Mouse (Mus musculus): ENCODE data around the gene Actr5. TPM values are rescaled to one million over a fixed set of nuclear protein-coding genes. Genes with fewer than 3 reads are reported as not detected.
A peak's percentile ranks its signal among the peaks of the same experiment; 100 is the strongest.

The Actr5 gene
- polyA plus RNA-seq, 2 experiments, result 3.6 to 4.9 TPM

DNA sequence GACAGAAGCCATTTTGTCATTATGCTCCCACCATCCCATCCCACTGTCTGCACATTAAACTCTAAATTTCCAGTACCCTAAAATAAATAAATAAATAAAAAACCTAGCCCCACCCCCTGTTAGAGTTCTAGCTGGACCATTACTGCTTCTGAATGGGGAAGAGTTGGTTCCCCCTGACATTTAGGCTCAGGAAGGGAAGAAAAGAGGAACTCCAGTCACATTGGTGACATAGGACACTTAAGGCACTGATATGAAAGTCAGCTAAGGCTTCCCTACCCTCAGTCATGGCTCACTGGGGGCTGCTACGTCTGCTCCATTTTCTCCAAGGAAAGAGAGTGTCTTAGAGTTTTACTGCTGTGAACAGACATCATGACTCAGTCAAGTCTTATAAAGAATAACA, 27.9 kb upstream of the Actr5 start:
- no peak for DNase-seq (ENCODE audit: low read depth in 3 of 3, low spot score in 3 of 3)
- TF ChIP-seq CTCF (IDR thresholded peaks at IDR 0.05; ENCODE audit: low read depth), result no peak
- TF ChIP-seq EP300 (IDR thresholded peaks at IDR 0.05; ENCODE audit: low read depth), result no peak
- Histone ChIP-seq H3K4me3 (ENCODE audit: insufficient read depth in 1 of 2, low read depth in 2 of 2, low read length in 2 of 2) (no peak overlapping the region), H3K4me1 (replicated peaks; ENCODE audit: control insufficient read depth in 2 of 2, insufficient read depth in 2 of 2, low read length in 1 of 2) (no peaks in the 10 kb centered on the region), H3K9ac (replicated peaks) (no peak overlapping the region), H3K36me3 (replicated peaks; ENCODE audit: control insufficient read depth, insufficient read depth, low read depth) (no peaks in the 10 kb centered on the region), H3K27ac (no peak overlapping the region), H3K4me2 (ENCODE audit: low read depth) (no peak overlapping the region), H3K27me3 (ENCODE audit: control insufficient read depth, insufficient read depth, low read length) (no peaks in the 10 kb centered on the region; the same call in 1 of the 2 replicates), H3K9me3 (ENCODE audit: control insufficient read depth, low read length) (no peaks in the 10 kb centered on the region)
- ATAC-seq (ENCODE audit: insufficient read depth), result no peak
- WGBS (ENCODE audit: insufficient replicate concordance), result 10% methylated on average over 1 of the region's 1 CpGs

DNA sequence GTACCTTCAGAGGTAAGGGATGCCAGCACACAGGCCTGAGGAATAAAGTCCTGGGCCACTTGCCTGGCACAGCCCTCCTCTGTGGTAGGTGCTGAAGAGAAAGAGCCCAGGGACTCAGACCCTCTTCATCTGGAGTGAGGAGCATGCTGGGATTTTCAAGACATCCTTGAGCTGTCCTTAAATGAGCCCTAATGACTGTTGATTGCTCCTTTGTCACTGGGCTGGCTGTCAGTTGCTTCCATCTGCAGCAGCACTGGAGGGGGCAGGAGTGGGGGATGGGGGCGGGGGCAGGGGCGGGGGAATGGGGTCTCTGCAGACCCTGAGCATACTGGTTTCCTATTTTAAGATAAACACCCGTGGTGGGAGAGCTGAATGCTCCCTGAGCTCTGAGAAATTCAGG, 24.2 kb upstream of the Actr5 start:
- H3K4me2 ChIP-seq (ENCODE audit: low read depth), result no peak overlapping the region
- no peak for DNase-seq (ENCODE audit: low read depth in 3 of 3, low spot score in 3 of 3)
- WGBS (ENCODE audit: insufficient replicate concordance), result 13% methylated on average over 3 of the region's 3 CpGs
- H3K27me3 ChIP-seq (ENCODE audit: control insufficient read depth, insufficient read depth, low read length), result peaks cover 2% of the 10 kb centered on the region; the same call in 1 of the 2 replicates
- no peak for ATAC-seq (ENCODE audit: insufficient read depth)
- no peaks in the 10 kb centered on the region for H3K36me3 ChIP-seq (replicated peaks; ENCODE audit: control insufficient read depth, insufficient read depth, low read depth)
- H3K9me3 ChIP-seq (ENCODE audit: control insufficient read depth, low read length), result no peaks in the 10 kb centered on the region
- no peaks in the 10 kb centered on the region for H3K4me1 ChIP-seq (replicated peaks; ENCODE audit: control insufficient read depth in 2 of 2, insufficient read depth in 2 of 2, low read length in 1 of 2)
- no peak overlapping the region for H3K9ac ChIP-seq (replicated peaks)
- no peak overlapping the region for H3K27ac ChIP-seq
- no peak for TF ChIP-seq CTCF (IDR thresholded peaks at IDR 0.05; ENCODE audit: low read depth)
- TF ChIP-seq EP300 (IDR thresholded peaks at IDR 0.05; ENCODE audit: low read depth), result no peak
- no peak overlapping the region for H3K4me3 ChIP-seq (ENCODE audit: insufficient read depth in 1 of 2, low read depth in 2 of 2, low read length in 2 of 2)

DNA sequence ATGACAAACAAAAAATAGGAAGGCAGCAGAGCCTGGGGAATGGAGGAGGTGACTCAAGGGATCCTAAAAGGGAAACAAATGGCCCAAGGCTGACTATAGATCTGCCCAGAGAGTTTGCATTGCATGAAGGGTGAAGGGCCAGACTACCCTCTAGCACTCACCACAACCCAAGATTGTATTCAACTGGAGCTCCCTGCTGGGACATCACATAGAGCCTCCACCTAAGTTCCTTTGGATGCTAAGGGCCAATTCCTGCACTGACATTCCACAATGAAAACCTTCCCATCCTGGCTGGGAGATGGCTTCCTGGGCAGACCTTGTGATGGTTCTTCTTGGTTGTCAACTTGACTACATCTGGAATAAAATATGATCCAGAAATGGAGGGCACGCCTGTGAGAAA, 23.4 kb upstream of the Actr5 start:
- Histone ChIP-seq H3K36me3 (replicated peaks; ENCODE audit: control insufficient read depth, insufficient read depth, low read depth) (no peaks in the 10 kb centered on the region), H3K27ac (no peak overlapping the region), H3K9ac (replicated peaks) (no peak overlapping the region), H3K4me1 (replicated peaks; ENCODE audit: control insufficient read depth in 2 of 2, insufficient read depth in 2 of 2, low read length in 1 of 2) (peaks cover 0 to 4% of the 10 kb centered on the region in 2 experiments; a peak in 1 of 4 replicates), H3K4me3 (ENCODE audit: insufficient read depth in 1 of 2, low read depth in 2 of 2, low read length in 2 of 2) (no peak overlapping the region), H3K4me2 (ENCODE audit: low read depth) (no peak overlapping the region), H3K9me3 (ENCODE audit: control insufficient read depth, low read length) (no peaks in the 10 kb centered on the region), H3K27me3 (ENCODE audit: control insufficient read depth, insufficient read depth, low read length) (peaks cover 2% of the 10 kb centered on the region; the same call in 1 of the 2 replicates)
- DNase-seq (ENCODE audit: low read depth in 3 of 3, low spot score in 3 of 3) (no peak), ATAC-seq (ENCODE audit: insufficient read depth) (no peak)
- 52% methylated on average over 1 of the region's 1 CpGs for WGBS (ENCODE audit: insufficient replicate concordance)
- TF ChIP-seq CTCF (IDR thresholded peaks at IDR 0.05; ENCODE audit: low read depth) (no peak), EP300 (IDR thresholded peaks at IDR 0.05; ENCODE audit: low read depth) (no peak)

DNA sequence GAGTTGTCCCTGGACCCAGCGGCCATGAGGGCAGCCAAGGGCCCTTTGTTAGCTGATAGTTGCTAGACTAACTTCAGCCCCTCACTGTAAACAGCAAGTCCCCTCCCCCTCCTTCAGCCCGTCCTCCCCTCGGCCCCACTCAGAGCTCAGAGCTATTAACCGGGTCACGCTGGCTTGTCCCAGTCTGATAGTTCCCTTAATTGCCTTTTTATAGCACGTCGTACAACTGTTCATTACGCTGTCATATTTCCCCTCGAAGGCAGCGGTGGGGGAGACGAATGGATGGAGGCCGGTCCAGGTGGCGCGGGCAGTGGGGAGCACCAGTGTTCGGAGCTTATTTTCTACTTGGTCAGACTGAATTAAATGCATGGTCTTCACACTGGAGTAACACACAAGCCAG, 22.0 kb upstream of the Actr5 start:
- Histone ChIP-seq H3K9ac (replicated peaks) (no peak overlapping the region), H3K27ac (no peak overlapping the region), H3K4me1 (replicated peaks; ENCODE audit: control insufficient read depth in 2 of 2, insufficient read depth in 2 of 2, low read length in 1 of 2) (peaks cover 0 to 5% of the 10 kb centered on the region in 2 experiments; a peak in 1 of 4 replicates), H3K27me3 (ENCODE audit: control insufficient read depth, insufficient read depth, low read length) (peaks cover 11% of the 10 kb centered on the region), H3K9me3 (ENCODE audit: control insufficient read depth, low read length) (no peaks in the 10 kb centered on the region), H3K4me3 (ENCODE audit: insufficient read depth in 1 of 2, low read depth in 2 of 2, low read length in 2 of 2) (no peak overlapping the region), H3K36me3 (replicated peaks; ENCODE audit: control insufficient read depth, insufficient read depth, low read depth) (no peaks in the 10 kb centered on the region), H3K4me2 (ENCODE audit: low read depth) (no peak overlapping the region)
- TF ChIP-seq CTCF (IDR thresholded peaks at IDR 0.05; ENCODE audit: low read depth) (no peak), EP300 (IDR thresholded peaks at IDR 0.05; ENCODE audit: low read depth) (no peak)
- DNase-seq (ENCODE audit: low read depth in 3 of 3, low spot score in 3 of 3) (no peak), ATAC-seq (ENCODE audit: insufficient read depth) (no peak)
- WGBS (ENCODE audit: insufficient replicate concordance), result 32% methylated on average over 15 of the region's 15 CpGs

DNA sequence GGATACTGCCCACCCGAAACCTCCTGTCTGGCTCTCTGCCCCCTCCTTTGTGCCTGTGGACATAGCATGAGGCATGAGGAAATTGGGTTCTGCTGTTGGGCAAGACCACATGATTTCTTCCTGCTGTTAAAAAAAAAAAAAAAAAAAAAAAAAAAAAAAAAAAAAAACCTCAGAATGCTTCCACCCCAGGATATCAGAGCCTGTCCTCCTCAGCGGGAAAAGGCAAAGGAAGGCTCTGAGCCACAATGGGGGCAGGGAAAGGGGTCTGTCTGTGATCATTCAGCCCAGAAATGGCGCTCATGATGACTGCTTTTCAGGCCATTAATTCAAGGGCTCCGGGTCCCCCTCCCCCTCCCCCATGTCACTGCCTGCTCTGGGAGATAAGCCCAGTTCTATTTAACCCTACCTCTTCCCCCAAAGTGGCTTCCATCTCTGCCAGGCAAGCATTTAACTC, 18.1 kb upstream of the Actr5 start:
- Histone ChIP-seq H3K4me2 (ENCODE audit: low read depth) (no peak overlapping the region), H3K27me3 (ENCODE audit: control insufficient read depth, insufficient read depth, low read length) (peaks cover 48% of the 10 kb centered on the region), H3K9me3 (ENCODE audit: control insufficient read depth, low read length) (no peaks in the 10 kb centered on the region), H3K4me1 (replicated peaks; ENCODE audit: control insufficient read depth in 2 of 2, insufficient read depth in 2 of 2, low read length in 1 of 2) (peaks cover 0 to 5% of the 10 kb centered on the region in 2 experiments; a peak in 1 of 4 replicates), H3K4me3 (ENCODE audit: insufficient read depth in 1 of 2, low read depth in 2 of 2, low read length in 2 of 2) (no peak overlapping the region), H3K9ac (replicated peaks) (no peak overlapping the region), H3K36me3 (replicated peaks; ENCODE audit: control insufficient read depth, insufficient read depth, low read depth) (no peaks in the 10 kb centered on the region), H3K27ac (no peak overlapping the region)
- ATAC-seq (ENCODE audit: insufficient read depth), result 0 out of 2 replicates have a peak, but pooled peaks have one; percentile 28
- DNase-seq (ENCODE audit: low read depth in 3 of 3, low spot score in 3 of 3), result peak in 1 of 3 experiments; percentile 11
- no peak for TF ChIP-seq CTCF (IDR thresholded peaks at IDR 0.05; ENCODE audit: low read depth)
- TF ChIP-seq EP300 (IDR thresholded peaks at IDR 0.05; ENCODE audit: low read depth), result no peak
- 3% methylated on average over 4 of the region's 4 CpGs for WGBS (ENCODE audit: insufficient replicate concordance)

All from liver, embryonic 14.5 days (tissue).